Mouse (Mus musculus) intestine, embryonic 16.5 days (tissue): ENCODE data around the gene Tas2r124. TPM values are rescaled to one million over a fixed set of nuclear protein-coding genes. Genes with fewer than 3 reads are reported as not detected.

ENCODE experiments used
- ATAC-seq: fragments of 200-750 bp; cut with Nextera tagmentation; 2 replicates; pipeline ENCODE4 v1.8.0; 2017; ENCODE audit warnings: moderate TSS enrichment, moderate library complexity
- H3K27ac ChIP-seq: fragments of 300-500 bp; sonication (generic); 2 replicates; pipeline ENCODE4 v1.5.1; 2014; ENCODE audit warnings: mild to moderate bottlenecking, low read length
- H3K27me3 ChIP-seq: fragments of 300-500 bp; sonication (generic); replicated peaks from 2 replicates; pipeline ENCODE4 v1.6.1; 2014; ENCODE audit warnings: low read length, control low read depth, mixed read lengths; ENCODE audit not compliant: control insufficient read depth, insufficient read depth
- H3K36me3 ChIP-seq: fragments of 300-500 bp; sonication (generic); 2 replicates; pipeline ENCODE4 v1.6.1; 2014; ENCODE audit warnings: low read length, control low read depth; ENCODE audit not compliant: control insufficient read depth, insufficient read depth
- H3K4me1 ChIP-seq: fragments of 300-500 bp; sonication (generic); 2 replicates; pipeline ENCODE4 v1.6.1; 2014; ENCODE audit warnings: low read length, control low read depth, mixed read lengths; ENCODE audit not compliant: control insufficient read depth, insufficient read depth
- H3K4me2 ChIP-seq: fragments of 300-500 bp; sonication (generic); 2 replicates; pipeline ENCODE4 v1.6.1; 2014; ENCODE audit warnings: low read depth, low read length, control low read depth
- H3K4me3 ChIP-seq: fragments of 300-500 bp; sonication (generic); 2 replicates; pipeline ENCODE4 v1.5.1; 2014; ENCODE audit warnings: mild to moderate bottlenecking, low read length
- H3K9ac ChIP-seq: fragments of 300-500 bp; sonication (generic); 2 replicates; pipeline ENCODE4 v1.6.1; 2014; ENCODE audit warnings: low read depth, low read length
- H3K9me3 ChIP-seq: fragments of 300-500 bp; sonication (generic); 2 replicates; pipeline ENCODE4 v1.6.1; 2016; ENCODE audit warnings: low read length, control low read depth; ENCODE audit not compliant: control insufficient read depth
- WGBS: fragments of 180-500 bp; shearing (Covaris S2); extraction: QIAGEN DNeasy Blood & Tissue Kit; methylation state at CpG from one replicate; pipeline ENCODE4 v1.1.7; 2014; 5-methylcytosine and 5-hydroxymethylcytosine counted together
- polyA plus RNA-seq: library from polyadenylated mRNA; unstranded; fragments of >200 nt; fragmentation: Nextera tagmentation; extraction: Ambion mirVana; gene quantifications from 2 replicates; pipeline ENCODE4 v1.2.1, GENCODE M21; 2015

Gene Tas2r124
- not detected in 2 replicates for polyA plus RNA-seq

- no peaks in the 10 kb centered on the region for H3K9me3 ChIP-seq
- no peaks in the 10 kb centered on the region for H3K36me3 ChIP-seq
- H3K4me1 ChIP-seq = no peaks in the 10 kb centered on the region
- no peak within 1 kb of the TSS for H3K27ac ChIP-seq
- H3K4me2 ChIP-seq = no peak within 1 kb of the TSS
- no peak for ATAC-seq
- no peaks in the 10 kb centered on the region for H3K27me3 ChIP-seq
- no peak within 1 kb of the TSS for H3K4me3 ChIP-seq
- WGBS = 89% methylated on average over 1 of the region's 1 CpGs
- no peak within 1 kb of the TSS for H3K9ac ChIP-seq
These were observed at the start of gene Tas2r124 for GRCm38 (mm10) chr6:132754430-132754829. Tas2r124 (plus strand) TSS chr6:132754730.

GRCm38 (mm10) chr6:132711828-132712227 is 42.7 kb upstream of the Tas2r124 start, which contains the start of gene Tas2r122:
Tas2r122 (minus strand) TSS chr6:132711928.
- Histone ChIP-seq H3K36me3 (no peaks in the 10 kb centered on the region), H3K9me3 (no peaks in the 10 kb centered on the region), H3K4me3 (no peak within 1 kb of the TSS), H3K9ac (no peak within 1 kb of the TSS), H3K4me1 (no peaks in the 10 kb centered on the region), H3K27ac (no peak within 1 kb of the TSS), H3K4me2 (no peak within 1 kb of the TSS), H3K27me3 (no peaks in the 10 kb centered on the region)
- 83% methylated on average over 3 of the region's 3 CpGs for WGBS
- ATAC-seq = no peak

GRCm38 (mm10) chr6:132737935-132738334 is 16.6 kb upstream of the Tas2r124 start, which contains the start of gene Tas2r115:
Tas2r115 (minus strand) TSS chr6:132738035.
- Histone ChIP-seq H3K36me3 (no peaks in the 10 kb centered on the region), H3K4me1 (no peaks in the 10 kb centered on the region), H3K4me2 (no peak within 1 kb of the TSS), H3K27ac (no peak within 1 kb of the TSS), H3K4me3 (no peak within 1 kb of the TSS), H3K9ac (no peak within 1 kb of the TSS), H3K9me3 (no peaks in the 10 kb centered on the region), H3K27me3 (no peaks in the 10 kb centered on the region)
- no peak for ATAC-seq
- 71% methylated on average over 2 of the region's 2 CpGs for WGBS

GRCm38 (mm10) chr6:132750206-132750605 is 4.3 kb upstream of the Tas2r124 start:
- H3K36me3 ChIP-seq = no peaks in the 10 kb centered on the region
- no peaks in the 10 kb centered on the region for H3K27me3 ChIP-seq
- no peaks in the 10 kb centered on the region for H3K9me3 ChIP-seq
- no peak overlapping the region for H3K27ac ChIP-seq
- no peak overlapping the region for H3K9ac ChIP-seq
- 83% methylated on average over 2 of the region's 2 CpGs for WGBS
- no peaks in the 10 kb centered on the region for H3K4me1 ChIP-seq
- no peak overlapping the region for H3K4me3 ChIP-seq
- H3K4me2 ChIP-seq = no peak overlapping the region
- ATAC-seq = no peak

GRCm38 (mm10) chr6:132761831-132762230 is 7.3 kb downstream of the Tas2r124 start, which contains the start of gene Tas2r102:
Tas2r102 (plus strand) TSS chr6:132762131.
- Histone ChIP-seq H3K9me3 (no peaks in the 10 kb centered on the region), H3K36me3 (no peaks in the 10 kb centered on the region), H3K4me3 (no peak within 1 kb of the TSS), H3K4me2 (no peak within 1 kb of the TSS), H3K9ac (no peak within 1 kb of the TSS), H3K27ac (no peak within 1 kb of the TSS), H3K27me3 (no peaks in the 10 kb centered on the region), H3K4me1 (no peaks in the 10 kb centered on the region)
- WGBS = 94% methylated on average over 2 of the region's 2 CpGs
- no peak for ATAC-seq

- H3K9ac ChIP-seq = no peak within 1 kb of the TSS
- H3K36me3 ChIP-seq = no peaks in the 10 kb centered on the region
- H3K4me2 ChIP-seq = no peak within 1 kb of the TSS
- no peaks in the 10 kb centered on the region for H3K27me3 ChIP-seq
- no peak within 1 kb of the TSS for H3K27ac ChIP-seq
- no peaks in the 10 kb centered on the region for H3K9me3 ChIP-seq
- ATAC-seq = no peak
- no peaks in the 10 kb centered on the region for H3K4me1 ChIP-seq
- no peak within 1 kb of the TSS for H3K4me3 ChIP-seq
These were observed 23.5 kb downstream of the Tas2r124 start, which contains the start of gene Tas2r136 for GRCm38 (mm10) chr6:132778062-132778461. Tas2r136 (minus strand) TSS chr6:132778162.

- ATAC-seq = 0 out of 2 replicates have a peak, but pooled peaks have one; percentile 33
- no peaks in the 10 kb centered on the region for H3K4me1 ChIP-seq
- H3K36me3 ChIP-seq = no peaks in the 10 kb centered on the region
- H3K27ac ChIP-seq = no peak overlapping the region
- no peaks in the 10 kb centered on the region for H3K27me3 ChIP-seq
- no peak overlapping the region for H3K9ac ChIP-seq
- H3K9me3 ChIP-seq = peaks cover 2% of the 10 kb centered on the region; the same call in 1 of the 2 replicates
- no peak overlapping the region for H3K4me2 ChIP-seq
- no peak overlapping the region for H3K4me3 ChIP-seq
- 25% methylated on average over 1 of the region's 1 CpGs for WGBS
These were observed 40.9 kb downstream of the Tas2r124 start for GRCm38 (mm10) chr6:132795393-132795792.

- Histone ChIP-seq H3K4me1 (no peaks in the 10 kb centered on the region), H3K36me3 (no peaks in the 10 kb centered on the region), H3K9ac (no peak within 1 kb of the TSS), H3K27ac (no peak within 1 kb of the TSS), H3K4me3 (no peak within 1 kb of the TSS), H3K4me2 (no peak within 1 kb of the TSS), H3K27me3 (no peaks in the 10 kb centered on the region), H3K9me3 (no peaks in the 10 kb centered on the region)
- WGBS = 74% methylated on average over 1 of the region's 1 CpGs
- ATAC-seq = no peak
These were observed 48.0 kb downstream of the Tas2r124 start, which contains the start of gene Tas2r117 for GRCm38 (mm10) chr6:132802518-132802917. Tas2r117 (plus strand) TSS chr6:132802818.
